Mouse (Mus musculus) erythroblast, embryonic 14.5 days (primary cell): ENCODE measurements around the gene Spaca6.

Experiments
- GATA1 ChIP-seq: IDR thresholded peaks from 2 replicates; pipeline ENCODE4 v1.6.1; 2012; ENCODE audit warnings: low read length, inconsistent platforms, mixed read lengths
- TAL1 ChIP-seq: IDR thresholded peaks from 3 replicates; pipeline ENCODE4 v1.6.1; 2012; ENCODE audit warnings: low read length, inconsistent platforms, mixed read lengths

DNA sequence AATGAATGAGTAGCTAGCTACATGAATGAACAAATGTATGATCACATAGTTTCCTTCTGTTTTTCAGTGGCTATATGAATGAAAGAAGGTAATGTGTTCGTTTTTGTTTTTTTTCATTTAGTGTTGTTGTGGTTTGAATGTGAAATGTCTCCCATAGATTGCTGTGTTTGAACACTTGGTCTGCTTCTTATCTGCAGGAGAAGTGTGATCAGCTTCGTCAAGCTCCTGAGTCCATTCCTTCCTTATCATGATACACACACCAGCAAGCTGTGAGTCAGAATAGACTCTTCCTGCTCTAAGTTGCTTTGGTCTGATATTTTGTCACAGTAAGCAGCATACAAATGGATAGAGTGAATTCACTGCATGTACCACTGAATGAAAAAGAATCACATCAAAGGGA, 22.0 kb downstream of the Spaca6 start:
- no peak for TF ChIP-seq GATA1
- no peak for TF ChIP-seq TAL1
